Mouse (Mus musculus) embryonic fibroblast, embryonic 13.5 days (primary cell): ENCODE results near the gene Fam189a1. TPM values are rescaled to one million over a fixed set of nuclear protein-coding genes. Genes with fewer than 3 reads are reported as not detected.

ENCODE experiments used
- H3K27ac ChIP-seq: 2 replicates; pipeline ENCODE4 v1.5.1; 2012; ENCODE audit warnings: low read length, control low read depth, inconsistent platforms; ENCODE audit not compliant: insufficient read depth
- H3K4me1 ChIP-seq: 2 replicates; pipeline ENCODE4 v1.6.1; 2011; ENCODE audit warnings: low read length; ENCODE audit not compliant: control insufficient read depth, insufficient read depth
- H3K4me3 ChIP-seq: 2 replicates; pipeline ENCODE4 v1.5.1; 2011; ENCODE audit warnings: mild to moderate bottlenecking, control low read depth, low read length; ENCODE audit not compliant: insufficient read depth
- CTCF ChIP-seq: IDR thresholded peaks from 2 replicates; pipeline ENCODE4 v1.5.1; 2011; ENCODE audit warnings: mild to moderate bottlenecking, control low read depth, low read length, moderate library complexity, borderline replicate concordance; ENCODE audit not compliant: insufficient read depth
- POLR2A ChIP-seq: IDR thresholded peaks from 2 replicates; pipeline ENCODE4 v1.6.1; 2011; ENCODE audit warnings: low read depth, mild to moderate bottlenecking, control low read depth, low read length, moderate library complexity
- polyA plus RNA-seq: library from polyadenylated mRNA; stranded (reverse); fragments of >200 nt; gene quantifications from 2 replicates; pipeline ENCODE4 v1.2.4, GENCODE M21; 2011; ENCODE audit warnings: low read depth; ENCODE audit not compliant: missing spikeins, insufficient read length

The Fam189a1 gene
- polyA plus RNA-seq, 1 experiment, result 1.4 TPM

- Histone ChIP-seq H3K4me3 (no peak overlapping the region), H3K4me1 (no peaks in the 10 kb centered on the region), H3K27ac (no peak overlapping the region)
- no peak for TF ChIP-seq CTCF
- no peak for TF ChIP-seq POLR2A
These were observed 347.5 kb downstream of the Fam189a1 start for GRCm38 (mm10) chr7:64808876-64809275.

DNA sequence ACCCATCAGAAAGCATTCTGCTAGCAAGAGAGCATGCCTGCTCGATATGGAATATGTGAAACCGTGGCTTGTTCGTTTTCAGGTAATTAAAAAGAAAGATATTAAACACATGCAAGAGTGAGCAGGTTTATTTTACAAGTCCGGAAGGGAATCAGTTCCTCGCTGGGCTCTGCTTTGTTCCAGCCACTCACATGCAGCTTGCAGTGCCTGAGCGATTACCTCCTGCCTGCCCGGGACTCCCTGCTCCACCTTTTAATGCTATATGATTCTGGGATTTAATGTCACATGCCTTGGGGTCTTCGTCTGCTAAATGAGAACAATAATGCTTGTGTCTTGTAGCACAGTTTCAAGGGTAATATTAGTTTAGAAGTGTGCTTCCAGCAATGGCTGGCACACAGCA lies 351.3 kb downstream of the Fam189a1 start:
- Histone ChIP-seq H3K4me1 (no peaks in the 10 kb centered on the region), H3K27ac (no peak overlapping the region), H3K4me3 (no peak overlapping the region)
- TF ChIP-seq POLR2A (no peak), CTCF (no peak)

DNA sequence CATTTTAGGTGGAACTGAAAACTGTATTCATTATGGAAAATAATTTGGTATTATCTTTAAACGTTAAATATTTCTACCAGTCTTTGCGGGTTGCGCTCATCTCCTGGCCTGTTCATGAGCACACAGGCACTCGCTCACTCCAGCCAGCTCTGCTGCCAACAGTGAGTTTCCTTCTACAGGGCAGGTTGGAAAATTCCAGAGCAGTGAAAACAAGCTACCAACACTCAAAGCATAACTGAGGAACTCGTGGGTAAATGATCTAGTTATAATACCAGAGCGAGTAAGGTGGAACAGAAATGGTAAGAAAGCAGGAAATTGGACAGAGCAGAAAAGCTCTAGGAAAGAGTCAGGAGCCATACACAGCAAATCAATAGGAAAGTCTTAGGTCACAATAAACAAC lies 360.8 kb downstream of the Fam189a1 start:
- Histone ChIP-seq H3K27ac (no peak overlapping the region), H3K4me1 (peaks cover 2% of the 10 kb centered on the region; the same call in 1 of the 2 replicates), H3K4me3 (no peak overlapping the region)
- no peak for TF ChIP-seq CTCF
- TF ChIP-seq POLR2A, result no peak

GRCm38 (mm10) chr7:64792031-64792430 lies 364.3 kb downstream of the Fam189a1 start:
- H3K4me3 ChIP-seq, result no peak overlapping the region
- TF ChIP-seq CTCF, result no peak
- no peak for TF ChIP-seq POLR2A
- peaks cover 2% of the 10 kb centered on the region; the same call in 1 of the 2 replicates for H3K4me1 ChIP-seq
- no peak overlapping the region for H3K27ac ChIP-seq

- H3K27ac ChIP-seq, result no peak overlapping the region
- TF ChIP-seq POLR2A (no peak), CTCF (no peak)
- no peak overlapping the region for H3K4me3 ChIP-seq
- peaks cover 2% of the 10 kb centered on the region; the same call in 1 of the 2 replicates for H3K4me1 ChIP-seq
These were observed 365.2 kb downstream of the Fam189a1 start for GRCm38 (mm10) chr7:64791145-64791544.

- TF ChIP-seq CTCF (no peak), POLR2A (no peak)
- no peaks in the 10 kb centered on the region for H3K4me1 ChIP-seq
- H3K4me3 ChIP-seq, result no peak overlapping the region
- H3K27ac ChIP-seq, result no peak overlapping the region
These were observed 371.3 kb downstream of the Fam189a1 start for GRCm38 (mm10) chr7:64785040-64785439.

- Histone ChIP-seq H3K4me1 (no peaks in the 10 kb centered on the region), H3K4me3 (no peak overlapping the region), H3K27ac (no peak overlapping the region)
- TF ChIP-seq CTCF (no peak), POLR2A (no peak)
These were observed 376.9 kb downstream of the Fam189a1 start for GRCm38 (mm10) chr7:64779501-64779900.

GRCm38 (mm10) chr7:64776708-64777489 lies 379.5 kb downstream of the Fam189a1 start:
- Histone ChIP-seq H3K4me3 (no peak overlapping the region), H3K27ac (no peak overlapping the region), H3K4me1 (no peaks in the 10 kb centered on the region)
- no peak for TF ChIP-seq POLR2A

DNA sequence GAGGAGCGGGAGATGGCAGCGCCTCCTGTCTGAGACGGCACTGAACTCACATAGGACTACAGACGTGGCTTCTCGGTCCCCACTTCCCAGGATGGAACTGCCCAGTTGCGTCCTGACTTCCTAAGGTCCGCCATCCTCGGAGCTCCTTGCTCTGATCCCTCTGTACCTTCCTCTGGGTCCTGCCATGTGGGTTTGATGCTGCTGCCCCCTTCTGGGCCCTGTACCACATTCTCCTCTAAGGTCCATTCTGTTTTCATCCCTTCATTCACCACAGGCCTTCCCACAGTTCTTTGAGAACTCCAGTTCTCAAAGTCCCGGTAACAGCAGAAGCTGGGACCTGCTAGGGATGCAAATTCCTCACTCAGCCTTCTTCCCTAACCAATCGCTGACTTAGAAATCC lies 382.9 kb downstream of the Fam189a1 start:
- TF ChIP-seq CTCF (no peak), POLR2A (no peak)
- H3K27ac ChIP-seq, result no peak overlapping the region
- no peak overlapping the region for H3K4me3 ChIP-seq
- no peaks in the 10 kb centered on the region; the same call in 1 of the 2 replicates for H3K4me1 ChIP-seq

- no peak for TF ChIP-seq CTCF
- TF ChIP-seq POLR2A, result peak; percentile 33; the same call in 1 of the 2 replicates
- no peak overlapping the region for H3K27ac ChIP-seq
- 0 out of 2 replicates have a peak overlapping the region, but pooled peaks have one; percentile 3 for H3K4me3 ChIP-seq
- no peaks in the 10 kb centered on the region; the same call in 1 of the 2 replicates for H3K4me1 ChIP-seq
These were observed 385.5 kb downstream of the Fam189a1 start for GRCm38 (mm10) chr7:64770779-64771390.
